Mouse (Mus musculus) midbrain, postnatal 0 days (tissue): ENCODE measurements at regions not wholly inside any gene's neighbourhood (a gene's known extent, or its start where the extent isn't known, plus 50 kb on each side); places are given as distances from the start of the nearest gene placed in this dataset.
A peak's percentile ranks its signal among the peaks of the same experiment; 100 is the strongest.

Experiments used
- ATAC-seq: fragments of 200-750 bp; cut with Nextera tagmentation; 2 replicates; pipeline ENCODE4 v1.8.0; 2017; ENCODE audit warnings: moderate number of reproducible peaks, mild to moderate bottlenecking, moderate TSS enrichment, moderate library complexity; ENCODE audit not compliant: low FRiP score
- DNase-seq: peaks from one replicate; pipeline ENCODE4 v3.0.0-alpha.2; 2015; ENCODE audit warnings: low spot score
- H3K27ac ChIP-seq: fragments of 300-500 bp; sonication (generic); 2 replicates; pipeline ENCODE4 v1.5.1; 2014; ENCODE audit warnings: low read depth, mild to moderate bottlenecking, low read length, mixed read lengths
- H3K27me3 ChIP-seq: fragments of 300-500 bp; sonication (generic); 2 replicates; pipeline ENCODE4 v1.6.1; 2014; ENCODE audit warnings: low read length, control low read depth, mixed read lengths; ENCODE audit not compliant: insufficient read depth
- H3K36me3 ChIP-seq: fragments of 300-500 bp; sonication (generic); 2 replicates; pipeline ENCODE4 v1.6.1; 2014; ENCODE audit warnings: low read length, control low read depth, mixed read lengths; ENCODE audit not compliant: insufficient read depth
- H3K4me1 ChIP-seq: fragments of 300-500 bp; sonication (generic); 2 replicates; pipeline ENCODE4 v1.6.1; 2014; ENCODE audit warnings: mild to moderate bottlenecking, control low read depth, antibody characterized with exemption, low read length, mixed read lengths; ENCODE audit not compliant: insufficient read depth
- H3K4me2 ChIP-seq: fragments of 300-500 bp; sonication (generic); 2 replicates; pipeline ENCODE4 v1.6.1; 2014; ENCODE audit warnings: low read depth, mild to moderate bottlenecking, low read length, mixed read lengths; ENCODE audit not compliant: poor library complexity, severe bottlenecking
- H3K4me3 ChIP-seq: fragments of 300-500 bp; sonication (generic); 2 replicates; pipeline ENCODE4 v1.5.1; 2014; ENCODE audit warnings: low read depth, mild to moderate bottlenecking, low read length, moderate library complexity
- H3K9ac ChIP-seq: fragments of 300-500 bp; sonication (generic); replicated peaks from 2 replicates; pipeline ENCODE4 v1.6.1; 2014; ENCODE audit warnings: mild to moderate bottlenecking, low read length, moderate library complexity, mixed read lengths; ENCODE audit not compliant: poor library complexity, severe bottlenecking
- H3K9me3 ChIP-seq: fragments of 300-500 bp; sonication (generic); 2 replicates; pipeline ENCODE4 v1.6.1; 2016; ENCODE audit warnings: low read length, control low read depth
- CTCF ChIP-seq: IDR thresholded peaks from 2 replicates; pipeline ENCODE4 v1.5.1; 2016; ENCODE audit warnings: antibody characterized with exemption, mild to moderate bottlenecking
- WGBS: fragments of 180-500 bp; shearing (Covaris S2); extraction: QIAGEN DNeasy Blood & Tissue Kit; methylation state at CpG from one replicate; pipeline ENCODE4 v1.1.7; 2014; 5-methylcytosine and 5-hydroxymethylcytosine counted together

DNA sequence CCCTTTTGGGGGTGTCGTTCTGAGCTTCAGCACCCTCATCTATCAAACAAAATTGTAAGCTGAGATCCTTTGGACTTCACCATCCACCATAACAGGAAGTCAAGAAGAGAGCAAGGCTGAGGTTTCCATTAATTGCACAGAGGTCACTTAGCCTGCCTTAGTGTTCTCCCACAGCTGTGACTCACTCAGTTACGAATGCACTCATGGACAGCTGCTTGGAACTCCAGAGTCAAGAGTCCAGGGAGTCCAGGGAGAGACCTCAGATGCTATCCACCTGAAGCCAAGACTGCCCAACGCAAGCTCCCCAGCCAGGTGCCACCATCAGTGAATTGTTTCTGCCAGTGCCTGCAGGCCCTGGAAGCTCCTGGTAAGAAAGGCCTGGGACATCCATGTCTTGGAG lies 259.8 kb downstream of the Tcf7l2 start:
- Histone ChIP-seq H3K4me3 (no peak overlapping the region), H3K9ac (no peak overlapping the region), H3K4me2 (no peak overlapping the region), H3K27ac (no peak overlapping the region), H3K36me3 (no peaks in the 10 kb centered on the region), H3K27me3 (no peaks in the 10 kb centered on the region), H3K4me1 (peaks cover 6% of the 10 kb centered on the region; the same call in 1 of the 2 replicates), H3K9me3 (no peaks in the 10 kb centered on the region)
- DNase-seq = no peak
- 92% methylated on average over 3 of the region's 3 CpGs for WGBS
- TF ChIP-seq CTCF = no peak
- no peak for ATAC-seq

DNA sequence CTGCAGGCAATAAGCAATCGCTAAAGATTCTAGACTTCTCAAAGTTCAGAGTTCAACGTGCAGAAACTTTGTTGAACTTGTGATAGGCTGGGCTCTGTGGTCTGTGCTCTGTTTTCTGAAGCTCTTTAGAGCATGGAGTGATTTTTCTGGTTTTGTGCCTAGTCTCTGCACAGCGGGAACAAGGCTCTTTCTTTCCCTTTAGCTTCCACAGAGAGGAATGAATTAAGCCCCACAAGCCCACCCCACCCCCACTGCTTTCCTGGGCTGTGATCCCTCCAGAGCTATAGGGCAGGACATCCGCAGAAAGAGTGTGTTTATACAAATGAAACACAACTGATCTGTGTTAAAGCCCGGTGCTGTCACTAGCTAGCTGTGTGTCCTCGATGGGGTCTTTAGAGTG lies 264.3 kb downstream of the Tcf7l2 start:
- no peak overlapping the region for H3K4me3 ChIP-seq
- no peak overlapping the region for H3K27ac ChIP-seq
- peak; percentile 52; the same call in 1 of the 2 replicates for ATAC-seq
- DNase-seq = peak; percentile 53
- 32% methylated on average over 6 of the region's 6 CpGs for WGBS
- no peaks in the 10 kb centered on the region for H3K36me3 ChIP-seq
- H3K27me3 ChIP-seq = no peaks in the 10 kb centered on the region
- H3K4me1 ChIP-seq = peaks cover 8% of the 10 kb centered on the region; the same call in 1 of the 2 replicates
- no peak overlapping the region for H3K9ac ChIP-seq
- no peak for TF ChIP-seq CTCF
- H3K9me3 ChIP-seq = no peaks in the 10 kb centered on the region
- H3K4me2 ChIP-seq = no peak overlapping the region

DNA sequence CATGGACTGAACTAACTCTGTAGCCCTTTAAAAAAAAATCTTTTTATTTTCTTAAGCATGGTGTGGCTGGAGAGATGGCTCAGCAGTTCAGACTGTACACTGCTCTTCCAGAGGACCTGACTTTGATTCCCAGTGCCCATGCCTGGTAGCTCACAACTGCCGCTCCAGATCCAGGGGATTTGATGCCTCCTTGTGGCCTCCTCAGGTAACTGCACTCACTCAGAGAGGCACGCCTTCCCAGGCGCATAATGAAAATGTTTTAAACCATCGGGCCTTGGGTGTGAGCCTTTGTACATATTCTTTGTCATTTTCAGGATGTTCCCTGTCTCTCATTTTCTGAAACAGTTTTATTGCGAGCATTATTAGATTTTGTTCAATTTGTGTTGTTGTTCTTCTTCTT lies 265.8 kb downstream of the Tcf7l2 start:
- Histone ChIP-seq H3K4me3 (no peak overlapping the region), H3K4me1 (peaks cover 8% of the 10 kb centered on the region; the same call in 1 of the 2 replicates), H3K27ac (no peak overlapping the region), H3K9me3 (no peaks in the 10 kb centered on the region), H3K4me2 (no peak overlapping the region), H3K27me3 (no peaks in the 10 kb centered on the region), H3K36me3 (no peaks in the 10 kb centered on the region), H3K9ac (no peak overlapping the region)
- WGBS = 98% methylated on average over 5 of the region's 5 CpGs
- ATAC-seq (no peak), DNase-seq (no peak)
- no peak; the same call in 1 of the 2 replicates for TF ChIP-seq CTCF

DNA sequence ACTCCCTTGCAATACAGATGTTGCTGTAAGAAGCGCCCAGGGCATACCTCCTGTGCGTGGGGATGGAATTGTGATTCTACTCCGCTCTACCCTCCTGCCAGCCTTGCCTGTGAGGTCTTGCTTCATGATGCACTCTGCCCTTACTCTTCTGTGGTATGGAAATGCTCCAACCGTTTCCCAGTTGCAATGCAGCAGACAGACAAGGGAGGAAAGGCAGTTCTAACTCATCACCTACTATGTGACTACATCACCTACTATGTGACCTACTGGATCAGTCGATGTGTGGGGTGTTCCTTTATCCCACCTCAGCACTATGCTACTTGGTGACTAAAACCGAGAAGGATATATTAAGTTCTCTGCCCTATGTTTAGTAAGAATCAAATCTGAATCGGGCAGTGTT lies 269.1 kb downstream of the Tcf7l2 start:
- no peaks in the 10 kb centered on the region for H3K27me3 ChIP-seq
- 86% methylated on average over 7 of the region's 7 CpGs for WGBS
- TF ChIP-seq CTCF = no peak
- H3K9ac ChIP-seq = no peak overlapping the region
- no peak overlapping the region for H3K4me3 ChIP-seq
- no peak for DNase-seq
- peaks cover 5% of the 10 kb centered on the region; the same call in 1 of the 2 replicates for H3K4me1 ChIP-seq
- H3K9me3 ChIP-seq = no peaks in the 10 kb centered on the region
- H3K36me3 ChIP-seq = no peaks in the 10 kb centered on the region
- no peak overlapping the region for H3K4me2 ChIP-seq
- no peak overlapping the region for H3K27ac ChIP-seq
- ATAC-seq = no peak

DNA sequence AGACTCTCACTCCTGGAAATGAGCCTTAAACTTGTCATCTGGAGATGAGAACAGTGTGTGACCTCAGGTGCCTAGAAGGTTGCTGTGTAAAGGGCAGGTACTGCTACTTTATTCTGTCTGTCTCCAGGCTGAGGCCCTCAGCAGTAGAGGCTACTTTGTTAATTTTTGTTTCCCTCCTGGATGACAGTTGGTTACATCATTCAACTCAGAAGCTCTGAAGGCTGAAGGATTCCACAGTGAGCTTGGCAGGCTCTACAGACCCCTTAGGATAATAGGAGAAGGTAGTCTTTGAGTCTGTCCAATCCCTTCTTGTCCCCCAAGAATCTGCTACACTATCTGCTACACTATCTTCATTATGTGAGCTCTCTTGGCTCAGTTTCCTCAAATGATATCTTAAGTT lies 269.7 kb downstream of the Tcf7l2 start:
- Histone ChIP-seq H3K4me2 (no peak overlapping the region), H3K27me3 (no peaks in the 10 kb centered on the region), H3K9ac (no peak overlapping the region), H3K27ac (no peak overlapping the region), H3K9me3 (no peaks in the 10 kb centered on the region), H3K4me1 (peaks cover 5% of the 10 kb centered on the region; the same call in 1 of the 2 replicates), H3K36me3 (no peaks in the 10 kb centered on the region), H3K4me3 (no peak overlapping the region)
- no peak for TF ChIP-seq CTCF
- ATAC-seq = no peak
- DNase-seq = no peak

DNA sequence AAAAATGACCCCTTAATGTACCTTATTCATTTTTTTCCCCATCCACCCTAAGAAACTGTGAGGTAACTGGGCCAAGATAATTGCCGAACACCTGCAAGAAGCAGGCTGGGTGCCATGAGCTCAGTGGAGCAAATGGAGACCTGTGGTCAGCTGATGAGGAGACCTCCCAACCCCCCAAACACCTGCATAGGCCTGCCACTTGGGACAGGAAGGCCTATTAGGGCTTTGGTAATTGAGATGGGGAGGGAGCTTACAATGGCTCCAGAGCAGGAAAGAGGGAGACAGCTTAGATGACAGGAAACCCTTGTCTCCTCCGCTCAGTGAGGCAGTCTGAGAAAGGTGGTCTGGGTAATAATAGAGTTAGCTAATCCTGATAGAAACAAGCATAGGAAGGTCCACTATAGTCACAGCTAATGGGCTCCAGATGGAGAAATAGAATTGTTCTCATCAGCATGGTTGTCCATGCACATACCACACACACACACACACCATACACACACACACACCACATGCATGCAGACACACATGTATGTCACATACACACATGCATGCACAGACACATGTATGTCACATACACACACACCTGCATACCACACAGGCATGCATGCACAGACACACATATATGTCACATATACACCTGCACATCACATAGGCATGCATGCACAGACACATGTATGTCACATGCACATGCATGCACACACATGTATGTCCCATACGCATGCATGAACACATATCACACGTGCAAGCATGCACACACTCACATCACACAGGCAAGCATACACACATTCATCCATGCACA lies 270.2 kb upstream of the Habp2 start:
- H3K36me3 ChIP-seq = no peaks in the 10 kb centered on the region
- 88% methylated on average over 4 of the region's 4 CpGs for WGBS
- DNase-seq (no peak), ATAC-seq (no peak)
- no peak for TF ChIP-seq CTCF
- no peaks in the 10 kb centered on the region for H3K4me1 ChIP-seq
- no peak overlapping the region for H3K9ac ChIP-seq
- H3K9me3 ChIP-seq = no peaks in the 10 kb centered on the region
- no peak overlapping the region for H3K4me3 ChIP-seq
- no peaks in the 10 kb centered on the region for H3K27me3 ChIP-seq
- H3K27ac ChIP-seq = no peak overlapping the region
- no peak overlapping the region for H3K4me2 ChIP-seq
